In genomic region chr2:164505619-164506347, GRCm38 (mm10) we compare ENCODE assay signal across 36 mouse cellular contexts. TPM values are rescaled to one million over a fixed set of nuclear protein-coding genes. Genes with fewer than 3 reads are reported as not detected.
DNase-seq lines count a peak whose midpoint lies in the region; ATAC-seq and TF ChIP-seq lines count a peak whose summit lies in the region.
"Had no signal": no experiment of that assay in that cellular context is flagged by ENCODE, and none has a peak within 500 bp of the region (broad histone marks: within the 10 kb centered on the region; RNA-seq: fewer than 3 reads in every experiment).

No protein-coding gene starts in this region.

- TF ChIP-seq EP300 in lung, postnatal 0 days (IDR thresholded peaks at IDR 0.05) = no peak

- 80% methylated on average over 4 of the region's 4 CpGs for WGBS in intestine, postnatal 0 days
- 66% methylated on average over 4 of the region's 4 CpGs for WGBS in intestine, embryonic 16.5 days
- WGBS in lung, embryonic 14.5 days = 74% methylated on average over 4 of the region's 4 CpGs
- WGBS in lung, postnatal 0 days = 82% methylated on average over 4 of the region's 4 CpGs
- 72% methylated on average over 4 of the region's 4 CpGs for WGBS in liver, embryonic 15.5 days (ENCODE audit: insufficient replicate concordance)

- no peaks in the 10 kb centered on the region for H3K27me3 ChIP-seq in intestine, postnatal 0 days (replicated peaks; ENCODE audit: control insufficient read depth, insufficient read depth, low read length)
- no peaks in the 10 kb centered on the region for H3K27me3 ChIP-seq in intestine, embryonic 16.5 days (replicated peaks; ENCODE audit: control insufficient read depth, insufficient read depth, low read length)
- no peaks in the 10 kb centered on the region for H3K27me3 ChIP-seq in lung, embryonic 14.5 days (ENCODE audit: insufficient read depth, low read length)
- H3K27me3 ChIP-seq in lung, postnatal 0 days (replicated peaks; ENCODE audit: insufficient read depth, low read length) = no peaks in the 10 kb centered on the region
- no peaks in the 10 kb centered on the region for H3K27me3 ChIP-seq in liver, embryonic 15.5 days
- H3K27me3 ChIP-seq: embryonic facial prominence, embryonic 13.5 days; limb, embryonic 13.5 days; neural tube, embryonic 13.5 days had no signal

- no peak overlapping the region for H3K4me2 ChIP-seq in intestine, postnatal 0 days (replicated peaks; ENCODE audit: low read depth)
- no peak overlapping the region for H3K4me2 ChIP-seq in intestine, embryonic 16.5 days (ENCODE audit: low read depth, low read length)
- no peak overlapping the region for H3K4me2 ChIP-seq in lung, embryonic 14.5 days
- H3K4me2 ChIP-seq in lung, postnatal 0 days (replicated peaks; ENCODE audit: low read depth, low read length) = no peak overlapping the region
- H3K4me2 ChIP-seq in liver, embryonic 15.5 days = no peak overlapping the region
- H3K4me2 ChIP-seq: embryonic facial prominence, embryonic 13.5 days; heart, embryonic 11.5 days; hindbrain, embryonic 14.5 days; limb, embryonic 13.5 days; neural tube, embryonic 13.5 days had no signal

- H3K9me3 ChIP-seq in intestine, postnatal 0 days (ENCODE audit: control insufficient read depth) = no peaks in the 10 kb centered on the region
- H3K9me3 ChIP-seq in intestine, embryonic 16.5 days (ENCODE audit: control insufficient read depth, low read length) = 0 out of 2 replicates have a peak, but pooled peaks cover 3% of the 10 kb centered on the region
- peaks cover 5% of the 10 kb centered on the region; the same call in 1 of the 2 replicates for H3K9me3 ChIP-seq in lung, embryonic 14.5 days (ENCODE audit: low read depth, low read length)
- peaks cover 6% of the 10 kb centered on the region; the same call in 1 of the 2 replicates for H3K9me3 ChIP-seq in lung, postnatal 0 days (ENCODE audit: low read length)
- no peaks in the 10 kb centered on the region; the same call in 1 of the 2 replicates for H3K9me3 ChIP-seq in liver, embryonic 15.5 days (replicated peaks)

- peaks cover 59% of the 10 kb centered on the region for H3K36me3 ChIP-seq in intestine, postnatal 0 days (ENCODE audit: control insufficient read depth, insufficient read depth)
- peaks cover 29% of the 10 kb centered on the region for H3K36me3 ChIP-seq in intestine, embryonic 16.5 days (ENCODE audit: control insufficient read depth, insufficient read depth, low read length)
- peaks cover 65% of the 10 kb centered on the region for H3K36me3 ChIP-seq in lung, embryonic 14.5 days (ENCODE audit: insufficient read depth)
- H3K36me3 ChIP-seq in lung, postnatal 0 days (ENCODE audit: insufficient read depth, low read length) = peaks cover 27% of the 10 kb centered on the region
- peaks cover 55% of the 10 kb centered on the region for H3K36me3 ChIP-seq in liver, embryonic 15.5 days (replicated peaks)

- peak; percentile 27; the same call in 1 of the 2 replicates for TF ChIP-seq CTCF in intestine, postnatal 0 days (IDR thresholded peaks at IDR 0.05; ENCODE audit: low read depth)
- 0 out of 2 replicates have a peak, but pooled peaks have one; percentile 3 for TF ChIP-seq CTCF in lung, embryonic 14.5 days (IDR thresholded peaks at IDR 0.05; ENCODE audit: low read depth)
- no peak for TF ChIP-seq CTCF in lung, postnatal 0 days (IDR thresholded peaks at IDR 0.05)

- no peak overlapping the region for H3K9ac ChIP-seq in intestine, postnatal 0 days (ENCODE audit: low read depth, low read length)
- H3K9ac ChIP-seq in intestine, embryonic 16.5 days (ENCODE audit: low read depth, low read length) = no peak overlapping the region
- no peak overlapping the region for H3K9ac ChIP-seq in lung, embryonic 14.5 days
- H3K9ac ChIP-seq in lung, postnatal 0 days (replicated peaks; ENCODE audit: low read depth) = no peak overlapping the region
- H3K9ac ChIP-seq in liver, embryonic 15.5 days = no peak overlapping the region
- H3K9ac ChIP-seq: embryonic facial prominence, embryonic 13.5 days; forebrain, postnatal 0 days; hindbrain, embryonic 14.5 days; limb, embryonic 13.5 days; neural tube, embryonic 13.5 days had no signal

- H3K4me3 ChIP-seq in intestine, postnatal 0 days (ENCODE audit: low read depth, low read length) = no peak overlapping the region
- no peak overlapping the region for H3K4me3 ChIP-seq in intestine, embryonic 16.5 days (ENCODE audit: low read length)
- no peak overlapping the region for H3K4me3 ChIP-seq in lung, embryonic 14.5 days (ENCODE audit: low read depth, low read length)
- H3K4me3 ChIP-seq in lung, postnatal 0 days (ENCODE audit: low read depth, low read length) = no peak overlapping the region
- no peak overlapping the region for H3K4me3 ChIP-seq in liver, embryonic 15.5 days (replicated peaks)
- H3K4me3 ChIP-seq: embryonic facial prominence, embryonic 13.5 days; erythroblast, embryonic 14.5 days; limb, embryonic 13.5 days; midbrain, embryonic 10.5 days; neural tube, embryonic 13.5 days had no signal

- H3K4me1 ChIP-seq in intestine, postnatal 0 days (replicated peaks; ENCODE audit: control insufficient read depth, insufficient read depth, low read length) = no peaks in the 10 kb centered on the region
- H3K4me1 ChIP-seq in intestine, embryonic 16.5 days (ENCODE audit: control insufficient read depth, insufficient read depth, low read length) = no peaks in the 10 kb centered on the region
- no peaks in the 10 kb centered on the region for H3K4me1 ChIP-seq in lung, embryonic 14.5 days (ENCODE audit: insufficient read depth)
- H3K4me1 ChIP-seq in lung, postnatal 0 days (ENCODE audit: insufficient read depth, low read depth, low read length) = no peaks in the 10 kb centered on the region
- H3K4me1 ChIP-seq in liver, embryonic 15.5 days (replicated peaks) = no peaks in the 10 kb centered on the region
- H3K4me1 ChIP-seq: embryonic facial prominence, embryonic 13.5 days; limb, embryonic 13.5 days; midbrain, embryonic 10.5 days; neural tube, embryonic 13.5 days had no signal

- no peak for DNase-seq in lung, embryonic 14.5 days
- no peak for DNase-seq in lung, postnatal 0 days (ENCODE audit: low spot score)
- no peak for DNase-seq in ovary, postnatal 36 days (ENCODE audit: low spot score)
- DNase-seq: adrenal gland, postnatal 14 days; cerebellum, adult 11 months; cerebellum, adult 9-11 months; forebrain, postnatal 0 days; gastrocnemius, postnatal 14 days; heart, adult 11 months; heart, postnatal 36 days; kidney, adult 2 months; kidney, postnatal 10 days; layer of hippocampus, adult 9-11 months; lung, adult 2 months had no signal

- H3K27ac ChIP-seq in intestine, postnatal 0 days (ENCODE audit: low read depth, low read length) = no peak overlapping the region
- H3K27ac ChIP-seq in intestine, embryonic 16.5 days (ENCODE audit: low read length) = no peak overlapping the region
- no peak overlapping the region for H3K27ac ChIP-seq in lung, embryonic 14.5 days (ENCODE audit: low read depth)
- H3K27ac ChIP-seq in lung, postnatal 0 days (ENCODE audit: low read length) = no peak overlapping the region
- H3K27ac ChIP-seq in liver, embryonic 15.5 days (replicated peaks) = peak overlapping the region; percentile 56
- H3K27ac ChIP-seq: embryonic facial prominence, embryonic 13.5 days; hindbrain, embryonic 14.5 days; limb, embryonic 13.5 days; midbrain, embryonic 10.5 days; neural tube, embryonic 13.5 days had no signal

- no peak for ATAC-seq in intestine, postnatal 0 days
- no peak for ATAC-seq in intestine, embryonic 16.5 days
- ATAC-seq in lung, embryonic 14.5 days (ENCODE audit: insufficient read depth) = no peak
- no peak for ATAC-seq in lung, postnatal 0 days
- 0 out of 2 replicates have a peak, but pooled peaks have one; percentile 37 for ATAC-seq in liver, embryonic 15.5 days (ENCODE audit: insufficient read depth)
- ATAC-seq in monocyte, adult 5-6 weeks (replicated peaks; ENCODE audit: insufficient number of reproducible peaks, low FRiP score, low TSS enrichment, poor library complexity, severe bottlenecking) = no peak
- ATAC-seq: CD4-positive, CD25-positive, alpha-beta regulatory T cell, adult 4 months; forebrain, postnatal 0 days; inflammation-experienced regulatory T-cells, adult 6 months; midbrain, embryonic 16.5 days had no signal

RNA-seq across cellular contexts. Expression of gene Pigt, which starts 8.5 kb away (rescaled TPM):
- 75.8 and 83.0 TPM in 2 replicates for polyA plus RNA-seq in intestine, postnatal 0 days (2015; fragmentation: Nextera tagmentation; extraction: Ambion mirVana)
- polyA plus RNA-seq in intestine, embryonic 16.5 days (2015; fragmentation: Nextera tagmentation; extraction: Ambion mirVana) = 59.1 and 61.4 TPM in 2 replicates
- polyA plus RNA-seq in lung, embryonic 14.5 days (2014; fragmentation: Nextera tagmentation; extraction: Ambion mirVana) = 70.1 and 71.0 TPM in 2 replicates
- polyA plus RNA-seq in lung, postnatal 0 days (2015; fragmentation: Nextera tagmentation; extraction: Ambion mirVana) = 45.5 and 54.8 TPM in 2 replicates
- polyA plus RNA-seq in liver, embryonic 15.5 days (2015; fragmentation: Nextera tagmentation; extraction: Ambion mirVana) = 23.6 and 25.9 TPM in 2 replicates
- total RNA-seq in monocyte, adult 5-6 weeks (2017) = 12.6 to 37.4 TPM (median 13.3 TPM) in 3 replicates

RNA-seq across cellular contexts. Expression of gene Dbndd2, which starts 19.9 kb away (rescaled TPM):
- polyA plus RNA-seq in intestine, postnatal 0 days (2015; fragmentation: Nextera tagmentation; extraction: Ambion mirVana) = 15.9 and 18.8 TPM in 2 replicates
- 16.0 and 16.4 TPM in 2 replicates for polyA plus RNA-seq in intestine, embryonic 16.5 days (2015; fragmentation: Nextera tagmentation; extraction: Ambion mirVana)
- polyA plus RNA-seq in lung, embryonic 14.5 days (2014; fragmentation: Nextera tagmentation; extraction: Ambion mirVana) = 4.4 and 5.3 TPM in 2 replicates
- polyA plus RNA-seq in lung, postnatal 0 days (2015; fragmentation: Nextera tagmentation; extraction: Ambion mirVana) = 39.9 and 44.6 TPM in 2 replicates
- 2.2 and 6.2 TPM in 2 replicates for polyA plus RNA-seq in liver, embryonic 15.5 days (2015; fragmentation: Nextera tagmentation; extraction: Ambion mirVana)
- total RNA-seq in monocyte, adult 5-6 weeks (2017) = 3.1 to 12.6 TPM (median 7.4 TPM) in 3 replicates

RNA-seq across cellular contexts. Expression of gene Trp53tg5, which starts 32.3 kb away (rescaled TPM):
- polyA plus RNA-seq in intestine, postnatal 0 days (2015; fragmentation: Nextera tagmentation; extraction: Ambion mirVana) = not detected in 2 replicates
- polyA plus RNA-seq in intestine, embryonic 16.5 days (2015; fragmentation: Nextera tagmentation; extraction: Ambion mirVana) = not detected in 2 replicates
- polyA plus RNA-seq in lung, embryonic 14.5 days (2014; fragmentation: Nextera tagmentation; extraction: Ambion mirVana) = not detected in 2 replicates
- not detected in 2 replicates for polyA plus RNA-seq in lung, postnatal 0 days (2015; fragmentation: Nextera tagmentation; extraction: Ambion mirVana)
- polyA plus RNA-seq in liver, embryonic 15.5 days (2015; fragmentation: Nextera tagmentation; extraction: Ambion mirVana) = not detected in 2 replicates
- total RNA-seq in monocyte, adult 5-6 weeks (2017) = 0.68 TPM in 1 of 3 replicates, not detected in the others
- total RNA-seq: adrenal gland, postnatal 14 days; common myeloid progenitor, adult 5-6 weeks; forebrain, postnatal 0 days; gastrocnemius, postnatal 14 days; heart, postnatal 36 days; left cerebral cortex, adult 18-20 months; left cerebral cortex, postnatal 36 days; megakaryocyte progenitor cell, adult 5-6 weeks had no signal
- polyA plus RNA-seq: CD4-positive, CD25-positive, alpha-beta regulatory T cell, adult 4 months; embryonic facial prominence, embryonic 13.5 days; erythroblast, embryonic 14.5 days; forebrain, embryonic 11.5 days; forebrain, postnatal 0 days; heart, embryonic 11.5 days; heart, embryonic 16.5 days; inflammation-experienced regulatory T-cells, adult 6 months; kidney, adult 2 months; large intestine, adult 2 months; limb, embryonic 13.5 days; lung, adult 2 months; midbrain, embryonic 10.5 days; midbrain, embryonic 16.5 days; neural tube, embryonic 13.5 days; stomach, embryonic 14.5 days had no signal

RNA-seq across cellular contexts. Expression of gene Gm20458, which starts 45.0 kb away (rescaled TPM):
- polyA plus RNA-seq in intestine, postnatal 0 days (2015; fragmentation: Nextera tagmentation; extraction: Ambion mirVana) = 21.4 and 29.1 TPM in 2 replicates
- 9.8 and 11.9 TPM in 2 replicates for polyA plus RNA-seq in intestine, embryonic 16.5 days (2015; fragmentation: Nextera tagmentation; extraction: Ambion mirVana)
- 14.4 and 14.9 TPM in 2 replicates for polyA plus RNA-seq in lung, embryonic 14.5 days (2014; fragmentation: Nextera tagmentation; extraction: Ambion mirVana)
- 23.5 and 32.9 TPM in 2 replicates for polyA plus RNA-seq in lung, postnatal 0 days (2015; fragmentation: Nextera tagmentation; extraction: Ambion mirVana)
- 5.0 TPM in 1 of 2 replicates, not detected in the other for polyA plus RNA-seq in liver, embryonic 15.5 days (2015; fragmentation: Nextera tagmentation; extraction: Ambion mirVana)
- total RNA-seq in monocyte, adult 5-6 weeks (2017) = 4.9 TPM in 1 of 3 replicates, not detected in the others
- total RNA-seq: megakaryocyte progenitor cell, adult 5-6 weeks had no signal
- polyA plus RNA-seq: CD4-positive, CD25-positive, alpha-beta regulatory T cell, adult 4 months; erythroblast, embryonic 14.5 days had no signal

RNA-seq across cellular contexts. Expression of gene Sys1, which starts 49.0 kb away (rescaled TPM):
- polyA plus RNA-seq in intestine, postnatal 0 days (2015; fragmentation: Nextera tagmentation; extraction: Ambion mirVana) = 58.7 and 62.3 TPM in 2 replicates
- polyA plus RNA-seq in intestine, embryonic 16.5 days (2015; fragmentation: Nextera tagmentation; extraction: Ambion mirVana) = 54.0 and 56.4 TPM in 2 replicates
- 65.6 and 68.7 TPM in 2 replicates for polyA plus RNA-seq in lung, embryonic 14.5 days (2014; fragmentation: Nextera tagmentation; extraction: Ambion mirVana)
- 63.5 and 66.2 TPM in 2 replicates for polyA plus RNA-seq in lung, postnatal 0 days (2015; fragmentation: Nextera tagmentation; extraction: Ambion mirVana)
- 27.1 and 29.7 TPM in 2 replicates for polyA plus RNA-seq in liver, embryonic 15.5 days (2015; fragmentation: Nextera tagmentation; extraction: Ambion mirVana)
- total RNA-seq in monocyte, adult 5-6 weeks (2017) = 17.0 to 30.1 TPM (median 24.9 TPM) in 3 replicates
